Mouse (Mus musculus) embryo, embryonic 9.5 days (tissue): ENCODE results near the gene B3gntl1.

ENCODE experiments used
- DNase-seq: peaks from one replicate; pipeline ENCODE4 v3.0.0-alpha.2; 2017; ENCODE audit errors: extremely low spot score

Gene B3gntl1

DNA sequence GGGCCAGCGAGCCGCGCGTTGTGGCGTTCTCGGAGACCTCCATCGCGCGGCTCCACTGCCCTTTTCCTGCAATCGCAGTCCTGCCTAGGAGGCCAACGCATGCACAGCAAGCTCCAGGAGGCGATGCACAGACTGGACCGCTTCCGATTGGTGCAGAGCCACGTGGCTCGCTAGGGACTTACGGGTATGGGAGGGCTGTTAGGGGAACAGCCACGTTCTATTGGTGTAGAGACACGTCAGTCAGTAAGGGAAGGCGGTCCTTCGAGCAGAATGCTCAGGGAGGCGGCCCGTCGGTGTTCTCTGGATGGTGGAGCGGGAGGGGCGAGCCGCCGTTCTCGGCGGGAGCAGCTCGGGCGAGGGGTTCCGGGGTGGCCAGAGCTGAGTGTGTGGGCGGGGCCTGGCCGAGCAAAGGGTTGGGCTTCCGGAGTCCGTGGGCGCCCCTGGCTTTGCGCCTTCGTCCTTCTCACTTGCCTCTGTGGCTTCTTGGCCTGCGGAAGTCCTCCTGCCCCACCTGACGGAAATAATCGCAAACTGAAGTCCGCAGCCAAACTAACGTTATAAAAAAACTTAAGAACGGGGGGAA is at the start of gene B3gntl1:
TSS of gene B3gntl1 (minus strand) at position 164 of the 583 bp plus-strand sequence.
- peak; percentile 98 for DNase-seq

GRCm38 (mm10) chr11:121722434-121722833 is 49.5 kb upstream of the B3gntl1 start:
- DNase-seq: no peak

DNA sequence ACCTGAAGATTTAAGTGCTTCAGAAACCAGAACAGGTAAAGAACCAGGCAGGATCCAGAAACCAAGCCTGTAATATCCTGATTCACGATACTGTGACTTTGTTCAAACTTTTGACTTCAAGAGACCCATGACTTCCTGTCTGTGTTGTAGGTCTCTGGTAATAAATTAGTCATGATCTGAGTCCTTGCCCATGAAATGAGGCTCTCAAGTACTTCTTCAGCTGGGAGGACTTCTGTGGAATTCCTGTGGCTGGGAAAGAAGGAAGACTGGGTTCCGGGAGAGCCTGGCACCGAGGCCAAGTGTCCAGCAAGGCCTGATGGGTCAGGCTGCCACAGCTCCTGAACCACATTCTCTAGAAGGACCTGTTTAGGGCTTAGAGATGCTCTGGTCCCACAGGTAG is 47.8 kb upstream of the B3gntl1 start:
- DNase-seq: no peak

DNA sequence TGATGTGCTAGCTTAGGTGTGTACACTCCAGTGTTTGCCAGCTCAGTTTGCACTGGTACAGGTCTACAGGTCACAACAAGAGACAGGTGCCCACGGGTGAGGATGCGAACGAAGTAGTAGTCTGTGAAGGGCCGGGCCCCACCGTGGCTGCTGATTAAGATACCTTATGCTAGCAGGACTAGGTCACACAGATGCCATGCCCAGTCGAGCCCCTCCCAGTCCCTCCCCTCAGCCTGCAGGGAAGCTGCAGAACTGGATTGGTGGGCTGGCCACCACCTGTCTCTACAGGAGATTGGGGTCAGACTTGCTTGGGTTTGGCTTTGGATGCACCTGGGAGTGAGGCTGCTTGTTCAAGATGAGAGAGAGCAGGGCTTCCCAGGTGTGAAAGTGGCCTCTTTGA is 44.8 kb upstream of the B3gntl1 start:
- no peak for DNase-seq

DNA sequence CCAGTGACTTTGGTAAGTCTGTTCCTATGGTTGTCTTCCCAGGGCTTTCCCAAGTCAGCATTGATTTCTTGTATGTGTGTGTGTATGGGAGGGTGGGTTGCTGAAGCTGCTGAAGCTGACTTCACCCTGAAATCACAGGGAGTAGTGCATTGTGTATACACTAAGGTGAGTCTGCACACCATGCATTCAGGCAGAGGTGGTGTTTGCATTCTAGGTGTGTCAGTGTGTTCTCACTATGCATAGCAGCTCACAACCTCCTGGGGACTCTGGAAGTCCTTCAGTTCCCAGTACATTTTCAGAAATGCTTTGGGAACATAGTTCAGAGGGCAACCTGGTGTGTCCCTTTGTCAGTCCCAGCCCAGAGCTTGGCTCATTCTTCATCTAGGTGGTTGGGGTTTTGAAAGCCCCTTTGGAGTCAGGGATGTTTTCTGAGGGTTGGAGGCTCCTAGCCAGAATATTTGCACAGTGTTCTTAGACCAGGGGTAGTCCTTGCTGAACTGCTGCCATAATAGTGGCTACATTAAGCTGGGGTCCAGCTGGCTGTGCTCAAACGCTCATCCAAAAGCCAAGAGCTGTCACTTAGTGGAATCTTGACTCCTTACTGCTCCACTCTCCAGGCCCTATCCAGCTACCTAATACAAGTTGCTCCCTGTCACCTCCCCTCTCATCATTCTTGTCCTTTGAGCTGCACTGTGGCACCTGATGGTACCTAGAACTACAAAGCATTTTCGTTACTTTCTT is 42.0 kb upstream of the B3gntl1 start:
- no peak for DNase-seq

- no peak for DNase-seq
Observed at GRCm38 (mm10) chr11:121713569-121713968, 40.6 kb upstream of the B3gntl1 start.

DNA sequence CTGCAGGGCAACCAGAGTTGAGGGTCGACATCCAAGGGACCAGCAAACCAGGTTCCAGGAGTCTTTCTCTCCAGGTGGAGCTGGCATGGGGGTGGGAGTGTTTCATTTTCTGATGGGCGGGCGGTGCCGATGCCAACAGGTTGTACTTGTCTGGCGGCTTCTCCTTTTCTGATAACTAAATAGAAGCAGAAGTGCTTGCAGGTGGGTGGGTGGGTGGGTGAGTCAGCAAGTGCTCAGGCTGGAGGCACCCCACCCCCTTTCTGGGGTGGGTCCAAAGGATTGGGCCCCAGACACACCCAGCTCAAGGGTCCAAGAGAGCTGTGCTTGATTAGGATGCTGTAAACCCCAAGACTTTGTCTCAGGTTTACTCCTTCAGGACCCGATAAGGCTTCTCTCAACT is 40.0 kb upstream of the B3gntl1 start:
- no peak for DNase-seq

DNA sequence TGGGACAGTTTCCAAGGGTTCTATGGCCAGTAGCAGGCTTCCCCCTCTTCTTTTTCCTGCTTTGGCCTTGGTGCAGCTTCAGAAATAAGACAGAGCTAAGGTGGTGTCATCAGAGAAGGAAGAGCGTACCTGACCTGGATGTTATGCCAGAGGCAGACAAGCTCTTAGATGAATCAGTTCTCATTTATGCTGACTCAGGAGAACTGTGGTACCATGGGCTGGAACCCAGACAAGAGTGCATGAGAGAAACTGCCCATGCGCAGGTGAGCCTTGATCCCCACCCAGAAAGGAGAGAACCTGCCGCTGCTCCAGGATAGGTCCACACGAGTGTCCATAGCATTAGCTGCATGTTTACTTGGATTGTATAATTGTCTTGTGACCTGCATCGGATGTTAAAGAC is 37.3 kb upstream of the B3gntl1 start:
- no peak for DNase-seq

DNA sequence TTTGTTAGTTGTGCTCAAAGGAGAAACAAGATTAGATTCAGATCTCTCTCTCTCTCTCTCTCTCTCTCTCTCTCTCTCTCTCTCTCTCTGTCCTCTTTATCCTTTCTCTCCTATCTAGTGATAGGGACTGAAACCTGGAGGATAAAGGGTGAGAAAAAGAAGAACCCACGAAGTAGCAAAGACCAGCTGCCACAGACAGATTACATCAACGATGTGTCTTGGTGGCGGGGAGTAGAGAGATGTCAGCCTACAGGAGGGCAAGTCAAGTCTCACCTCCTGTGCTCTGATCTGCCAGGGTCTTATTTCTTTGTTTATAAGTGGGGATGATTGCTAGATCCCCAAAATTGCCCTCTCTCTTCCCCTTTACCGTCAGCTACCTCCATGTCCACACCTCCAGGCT is 36.3 kb upstream of the B3gntl1 start:
- DNase-seq: no peak

DNA sequence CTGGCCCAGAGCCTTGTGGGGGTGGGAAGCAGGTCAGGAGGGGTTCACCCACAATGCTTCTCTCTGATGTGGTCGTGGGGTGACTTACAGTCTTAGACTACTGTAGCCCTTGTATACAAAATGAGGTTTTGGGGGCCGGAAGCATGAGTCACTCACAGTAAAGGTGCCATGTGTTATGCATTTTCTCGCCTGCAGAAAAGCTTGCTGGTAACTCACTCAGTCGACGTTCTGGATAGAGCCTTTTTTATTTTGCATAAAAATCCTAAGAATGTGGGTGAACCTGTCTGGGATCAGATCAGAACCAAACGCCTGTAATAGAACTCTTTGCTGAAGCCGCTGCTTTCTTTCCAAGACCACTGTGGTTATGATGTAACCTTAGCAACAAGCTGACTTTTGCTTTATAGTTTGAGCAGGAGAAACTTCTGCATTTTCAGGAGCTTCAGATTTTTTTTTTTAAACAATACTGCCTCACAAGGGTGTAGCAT is 33.6 kb upstream of the B3gntl1 start:
- no peak for DNase-seq

- peak; percentile 7 for DNase-seq
Observed at GRCm38 (mm10) chr11:121703619-121704215, 30.8 kb upstream of the B3gntl1 start.

GRCm38 (mm10) chr11:121702895-121703618 is 30.1 kb upstream of the B3gntl1 start:
- peak; percentile 39 for DNase-seq

GRCm38 (mm10) chr11:121702111-121702894 is 29.4 kb upstream of the B3gntl1 start:
- peak; percentile 86 for DNase-seq

- DNase-seq: no peak
Observed at GRCm38 (mm10) chr11:121701244-121701643, 28.3 kb upstream of the B3gntl1 start, which contains the start of gene Metrnl. Gene Metrnl (plus strand): TSS chr11:121701544.

DNA sequence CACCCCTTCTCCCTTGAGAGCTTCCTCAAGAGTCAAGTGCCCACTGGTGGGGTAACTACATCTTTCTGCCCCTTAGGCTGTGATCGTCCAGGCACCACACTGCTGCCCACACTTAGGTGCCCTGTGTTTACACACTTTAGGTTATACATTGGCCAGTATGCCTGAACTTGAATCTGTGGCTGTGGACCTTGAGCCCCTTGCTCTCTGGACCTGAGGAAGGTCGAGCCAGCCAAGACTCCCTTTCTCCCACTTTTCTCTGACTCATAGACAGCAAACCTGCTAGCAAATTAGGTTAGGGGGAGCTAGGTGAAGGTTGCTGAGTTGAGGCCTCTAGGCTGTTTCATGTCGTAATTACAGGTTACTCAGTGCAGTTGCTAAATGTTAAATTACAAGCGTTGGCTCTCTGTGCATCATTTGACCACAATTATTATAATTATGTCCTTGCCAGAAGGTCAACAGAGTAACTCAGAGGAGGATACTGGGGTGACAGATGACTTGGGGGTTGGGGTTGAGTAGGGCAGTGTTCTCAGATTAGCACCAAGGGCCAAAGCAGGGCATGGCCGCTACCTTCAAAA is 25.5 kb upstream of the B3gntl1 start:
- no peak for DNase-seq

GRCm38 (mm10) chr11:121697271-121697670 is 24.3 kb upstream of the B3gntl1 start:
- DNase-seq: no peak

GRCm38 (mm10) chr11:121695304-121696064 is 22.5 kb upstream of the B3gntl1 start:
- DNase-seq: no peak

DNA sequence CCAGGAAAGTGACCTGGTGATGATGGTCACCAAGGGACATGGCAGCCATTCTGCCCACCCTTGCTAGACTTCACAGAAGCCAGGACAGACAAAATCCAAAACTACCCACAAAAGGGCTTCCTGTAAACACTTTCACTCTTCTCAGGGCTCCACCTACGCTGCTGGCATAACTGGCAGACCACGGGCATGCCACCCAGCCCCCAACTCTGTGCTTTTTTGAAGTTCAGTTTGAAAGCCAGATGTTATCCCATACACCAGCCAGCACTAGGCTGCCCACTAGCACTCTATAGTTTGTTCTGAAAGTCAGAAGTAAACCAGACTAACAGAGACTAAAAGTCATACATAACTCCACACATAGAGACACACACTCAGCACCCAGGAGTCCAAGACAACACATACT is 15.1 kb upstream of the B3gntl1 start:
- no peak for DNase-seq

GRCm38 (mm10) chr11:121686674-121687073 is 13.7 kb upstream of the B3gntl1 start:
- DNase-seq: no peak

GRCm38 (mm10) chr11:121686091-121686490 is 13.1 kb upstream of the B3gntl1 start:
- no peak for DNase-seq
